Mouse (Mus musculus) kidney, adult 2 months (tissue): ENCODE data around the gene Fabp2.

ENCODE experiments used
- CTCF ChIP-seq: fragments of 200-500 bp; conservative IDR thresholded peaks from 2 replicates; pipeline ENCODE4 v1.5.1; 2011; ENCODE audit warnings: low read depth, mild to moderate bottlenecking, control low read depth, low read length, moderate library complexity, mixed read lengths; ENCODE audit not compliant: insufficient read depth, insufficient read length
- POLR2A ChIP-seq: fragments of 200-500 bp; IDR thresholded peaks from one replicate; pipeline ENCODE4 v1.6.1; 2011; ENCODE audit warnings: low read depth, low read length, control low read depth

GRCm38 (mm10) chr3:122923147-122923546 is 28.3 kb downstream of the Fabp2 start:
- TF ChIP-seq POLR2A (no peak), CTCF (no peak)
